Mouse (Mus musculus): ENCODE measurements around the gene Appbp2. TPM values are rescaled to one million over a fixed set of nuclear protein-coding genes. Genes with fewer than 3 reads are reported as not detected.
A peak's percentile ranks its signal among the peaks of the same experiment; 100 is the strongest.

Appbp2 gene
- total RNA-seq, 2 experiments from 2014 or later: 47.8 to 48.8 TPM

DNA sequence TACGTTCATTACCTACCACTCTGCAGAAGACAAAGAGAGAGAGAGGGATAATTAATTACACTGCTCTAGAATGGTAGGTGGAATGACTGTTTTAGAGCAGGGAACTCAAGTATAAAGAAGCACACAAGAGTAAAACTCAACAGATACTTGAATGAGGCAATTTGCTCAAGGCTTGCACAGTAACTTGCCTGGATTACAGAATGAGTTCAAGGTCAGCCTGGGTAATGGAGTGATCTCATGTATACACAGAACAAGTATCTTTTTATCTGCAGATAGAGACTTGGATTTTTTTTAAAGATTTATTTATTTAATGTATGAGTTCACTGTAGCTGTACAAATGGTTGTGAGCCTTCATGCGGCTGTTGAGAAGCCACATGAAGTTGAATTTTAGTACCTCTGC lies 23.8 kb downstream of the Appbp2 start:
- TF ChIP-seq CTCF (conservative IDR thresholded peaks at IDR 0.05): no peak
- Histone ChIP-seq H3K27ac (no peak overlapping the region), H3K4me3 (no peak overlapping the region)
- DNase-seq (ENCODE audit: low spot score in 2 of 2): no peak

DNA sequence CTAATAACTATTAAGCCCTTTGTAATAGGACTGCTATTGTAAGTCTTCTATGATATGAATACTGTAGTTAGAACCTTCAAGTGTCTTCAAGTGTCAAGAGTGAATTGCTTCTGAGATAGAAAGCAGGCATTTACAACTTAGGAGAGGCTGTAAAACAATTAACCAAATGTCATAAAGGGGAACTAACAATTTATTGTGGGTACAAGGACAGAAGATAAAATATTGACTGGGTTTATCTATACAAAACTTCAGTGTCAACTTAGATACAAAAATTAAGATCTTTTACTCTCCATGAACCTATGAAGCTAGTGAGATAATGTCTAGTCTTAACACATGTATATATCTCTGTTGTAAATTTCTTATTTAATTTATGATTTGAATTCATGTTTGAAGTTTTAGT lies 28.7 kb downstream of the Appbp2 start:
- no peak for TF ChIP-seq CTCF (conservative IDR thresholded peaks at IDR 0.05)

DNA sequence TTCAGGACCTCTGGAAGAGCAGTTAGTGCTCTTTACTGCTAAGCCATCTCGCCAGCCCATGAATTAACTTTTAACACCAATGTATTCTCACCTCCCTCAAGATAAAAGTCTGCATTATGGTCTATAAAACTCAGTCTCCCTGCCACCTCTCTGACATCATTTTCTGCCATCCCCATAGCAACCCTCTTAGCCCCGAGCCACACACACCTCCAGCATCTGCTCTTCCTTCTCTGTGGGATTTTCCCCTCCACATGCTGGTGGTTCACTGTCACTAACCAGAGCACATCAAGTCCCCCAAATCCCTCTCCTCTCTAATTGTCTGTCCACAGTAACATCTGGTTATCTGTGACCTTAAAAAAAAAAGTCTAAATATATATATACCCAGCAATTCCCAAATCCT lies 36.0 kb downstream of the Appbp2 start:
- Histone ChIP-seq H3K4me3 (no peak overlapping the region), H3K27ac (no peak overlapping the region)
- no peak for TF ChIP-seq CTCF (conservative IDR thresholded peaks at IDR 0.05)
- DNase-seq (ENCODE audit: low spot score in 2 of 2): no peak

More for the DNA sequence above, 28.7 kb downstream of the Appbp2 start:
- no peak overlapping the region for H3K4me3 ChIP-seq
- no peak for DNase-seq (ENCODE audit: low spot score in 2 of 2)
- no peak overlapping the region for H3K27ac ChIP-seq

DNA sequence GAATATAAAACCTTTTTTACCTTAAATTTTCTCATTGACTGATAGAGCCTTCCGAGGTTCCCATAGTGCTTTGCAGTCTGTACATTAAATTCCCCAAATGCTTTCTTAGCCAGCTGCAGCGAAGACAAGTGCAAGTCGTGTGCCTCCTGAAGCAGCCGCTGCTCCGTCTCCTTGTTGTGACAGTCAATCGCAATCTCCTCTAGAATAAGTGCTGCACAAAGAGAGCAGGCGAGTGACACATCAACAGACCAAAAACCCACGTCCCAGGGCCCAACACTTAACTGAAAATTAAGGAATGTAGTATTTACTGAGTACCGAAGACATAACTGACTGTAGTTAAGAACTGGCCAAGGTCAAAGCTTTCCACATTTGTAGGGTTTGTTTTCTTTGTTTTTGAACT lies 38.9 kb downstream of the Appbp2 start:
- no peak overlapping the region for H3K27ac ChIP-seq
- TF ChIP-seq CTCF (conservative IDR thresholded peaks at IDR 0.05): no peak
- no peak overlapping the region for H3K4me3 ChIP-seq
- DNase-seq (ENCODE audit: low spot score in 2 of 2): no peak

DNA sequence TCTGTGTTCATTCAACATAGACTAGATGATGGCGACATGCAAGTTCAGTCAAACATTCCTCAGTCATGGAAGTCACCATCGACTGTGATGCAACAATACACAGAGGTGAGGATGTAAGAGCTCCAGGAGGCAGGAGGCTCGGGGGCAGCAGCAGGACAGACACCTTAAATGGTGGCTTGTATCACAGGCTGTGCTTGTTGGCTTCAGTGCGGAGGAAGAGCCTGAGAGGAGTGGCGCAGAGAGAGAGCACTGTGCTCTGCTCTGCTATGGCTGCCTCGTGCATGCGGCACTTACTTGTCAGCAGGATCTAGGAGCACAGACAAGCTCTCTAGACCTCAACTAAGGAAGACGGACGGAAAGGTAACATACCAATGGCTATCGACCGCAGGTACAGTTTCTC lies 40.7 kb downstream of the Appbp2 start:
- Histone ChIP-seq H3K4me3 (no peak overlapping the region), H3K27ac (no peak overlapping the region)
- DNase-seq (ENCODE audit: low spot score in 2 of 2): no peak
- TF ChIP-seq CTCF (conservative IDR thresholded peaks at IDR 0.05): no peak

DNA sequence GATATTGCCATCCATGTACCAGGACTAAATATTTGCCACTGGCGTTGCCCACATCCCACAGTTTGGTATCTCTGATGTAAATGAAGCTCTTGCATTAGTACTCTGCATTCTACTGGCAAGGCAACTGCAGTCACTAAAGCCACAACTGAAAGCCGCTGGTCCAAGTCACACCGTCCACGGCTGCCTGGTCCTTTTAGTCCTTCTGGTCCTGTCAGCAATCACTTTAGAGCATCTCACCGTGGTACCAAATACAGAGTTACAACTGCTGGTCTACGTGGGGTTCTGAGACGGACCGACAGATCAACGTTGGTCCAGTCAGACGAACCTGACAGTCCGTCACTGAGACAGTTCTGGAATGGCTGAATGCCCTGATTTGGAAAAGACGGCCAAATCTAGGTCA lies 44.2 kb downstream of the Appbp2 start:
- Histone ChIP-seq H3K4me3 (no peak overlapping the region), H3K27ac (no peak overlapping the region)
- TF ChIP-seq CTCF (conservative IDR thresholded peaks at IDR 0.05): no peak
- DNase-seq (ENCODE audit: low spot score in 2 of 2): no peak

DNA sequence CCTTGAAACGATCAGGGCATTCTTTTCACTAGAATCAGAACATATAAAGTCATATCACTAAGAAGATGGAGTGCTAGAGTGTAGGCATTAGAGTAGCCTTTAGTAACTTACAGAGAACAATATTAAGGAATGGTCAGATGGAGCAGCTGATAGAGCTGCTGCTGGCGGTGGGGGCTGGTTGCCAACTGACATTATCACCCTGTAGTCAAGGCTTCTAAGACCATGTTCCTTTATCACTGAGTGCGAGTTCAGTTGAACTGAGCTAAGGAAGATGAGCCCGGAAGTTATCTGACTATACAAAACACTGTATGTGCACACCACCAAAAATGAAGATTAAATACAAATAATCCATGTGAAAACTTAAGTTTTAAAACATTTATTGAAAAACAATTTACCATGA lies 45.8 kb downstream of the Appbp2 start:
- no peak overlapping the region for H3K4me3 ChIP-seq
- H3K27ac ChIP-seq: no peak overlapping the region
- TF ChIP-seq CTCF (conservative IDR thresholded peaks at IDR 0.05): no peak
- DNase-seq (ENCODE audit: low spot score in 2 of 2): no peak

DNA sequence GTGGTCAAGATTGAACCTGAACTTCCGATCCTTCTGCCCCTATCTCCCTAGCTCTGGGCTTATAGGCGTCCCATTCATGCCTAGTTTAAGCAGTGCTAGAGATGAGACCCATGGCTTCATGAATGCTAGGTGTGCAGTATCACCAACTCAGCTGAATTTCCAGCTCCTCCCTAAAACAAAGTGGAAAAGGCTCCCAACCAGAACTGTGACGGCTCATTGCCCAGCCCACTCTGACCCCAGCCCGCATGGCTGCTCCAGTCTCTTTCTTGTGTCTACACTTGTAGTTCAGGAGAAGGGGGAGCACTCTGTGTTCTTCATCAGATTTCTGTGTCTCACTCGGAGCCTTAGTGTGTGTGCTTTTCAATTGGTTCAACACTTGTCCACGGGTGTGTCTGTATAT lies 50.1 kb downstream of the Appbp2 start:
- TF ChIP-seq CTCF (conservative IDR thresholded peaks at IDR 0.05): no peak
- no peak for DNase-seq (ENCODE audit: low spot score in 2 of 2)
- no peak overlapping the region for H3K27ac ChIP-seq
- no peak overlapping the region for H3K4me3 ChIP-seq

DNA sequence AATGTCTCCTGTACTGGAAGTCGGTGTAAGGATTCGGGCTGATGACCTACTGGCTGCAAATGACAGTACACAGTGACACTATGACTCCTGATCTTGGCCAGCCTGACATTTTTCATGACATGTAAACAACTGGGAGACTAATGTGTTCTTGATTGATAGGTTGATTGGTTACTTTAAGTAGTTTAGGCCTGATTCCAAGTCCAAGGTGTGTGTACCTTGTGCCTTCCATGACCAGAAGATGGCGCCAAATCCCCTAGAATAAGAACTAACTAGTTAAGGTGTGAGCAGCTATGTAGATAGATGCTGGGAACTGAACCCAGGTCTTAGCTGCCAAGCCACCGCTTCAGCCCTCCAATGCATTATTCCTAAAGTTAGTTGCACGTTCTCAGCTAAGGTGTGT lies 50.8 kb downstream of the Appbp2 start:
- DNase-seq (ENCODE audit: low spot score in 2 of 2): no peak
- TF ChIP-seq CTCF (conservative IDR thresholded peaks at IDR 0.05): peak; percentile 72
- Histone ChIP-seq H3K4me3 (no peak overlapping the region), H3K27ac (no peak overlapping the region)

DNA sequence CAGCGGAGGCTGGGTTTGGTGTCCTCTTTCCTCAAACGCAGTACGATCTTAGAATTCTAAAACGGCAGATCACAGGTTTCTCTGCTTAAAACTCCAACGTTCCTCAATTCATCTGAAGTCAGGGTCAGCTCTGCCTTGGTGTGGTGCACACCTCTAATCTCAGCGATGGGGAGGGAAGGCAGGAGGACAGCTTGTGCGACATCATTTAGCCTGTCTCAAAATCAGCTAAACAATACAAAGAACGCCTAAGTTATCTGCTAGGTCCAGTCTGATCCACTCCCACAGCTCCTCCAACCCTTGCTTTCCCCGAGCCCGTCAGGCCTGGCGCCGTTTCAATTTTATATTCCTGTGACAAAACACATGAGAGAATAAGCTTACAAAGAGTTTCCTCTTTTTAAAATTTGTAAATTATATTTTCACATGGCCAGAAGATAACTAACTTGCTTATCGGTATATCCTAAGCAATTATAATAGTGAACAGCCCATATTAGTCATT lies 51.6 kb downstream of the Appbp2 start:
- no peak; the same call in 1 of the 2 replicates for TF ChIP-seq CTCF (conservative IDR thresholded peaks at IDR 0.05)
- peak in 1 of 2 experiments; percentile 13 for DNase-seq (ENCODE audit: low spot score in 2 of 2)
- Histone ChIP-seq H3K27ac (no peak overlapping the region), H3K4me3 (peak overlapping the region; percentile 59)

DNA sequence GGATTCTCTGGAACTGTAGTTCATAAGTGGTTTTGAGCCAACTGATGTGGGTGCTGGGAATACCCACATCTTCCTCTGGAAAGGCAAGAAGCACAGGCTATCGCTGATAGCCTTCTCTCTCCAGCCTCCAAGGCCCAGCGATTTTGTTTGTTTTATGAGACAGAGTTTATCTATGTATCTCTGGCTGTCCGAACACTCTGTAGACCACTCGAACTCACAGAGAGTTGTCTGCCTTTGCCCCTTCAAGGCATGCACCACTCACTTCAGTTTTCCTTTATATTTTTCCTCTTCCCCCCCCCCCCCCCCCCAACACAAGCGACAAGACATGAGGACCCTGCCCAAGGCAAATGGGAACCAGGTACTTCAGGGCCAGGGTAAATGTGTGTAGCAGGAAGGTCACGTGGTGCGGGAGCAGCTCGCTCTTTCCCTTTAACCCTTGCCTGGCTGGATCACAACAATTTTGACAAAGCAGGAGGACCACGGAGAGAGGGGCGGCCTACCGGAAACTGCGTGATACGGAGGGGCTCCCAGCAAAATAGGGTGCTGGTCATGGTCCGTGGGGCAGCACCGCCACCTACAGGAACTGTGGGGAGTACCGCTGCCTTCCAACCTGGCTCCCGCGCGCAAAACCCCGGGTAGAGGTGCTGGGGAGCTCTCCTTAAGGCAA lies 52.2 kb downstream of the Appbp2 start:
- Histone ChIP-seq H3K27ac (no peak overlapping the region), H3K4me3 (peak overlapping the region; percentile 59)
- DNase-seq (ENCODE audit: low spot score in 2 of 2): peak; percentile 52 to 76
- peak; percentile 86 for TF ChIP-seq CTCF (conservative IDR thresholded peaks at IDR 0.05)

DNA sequence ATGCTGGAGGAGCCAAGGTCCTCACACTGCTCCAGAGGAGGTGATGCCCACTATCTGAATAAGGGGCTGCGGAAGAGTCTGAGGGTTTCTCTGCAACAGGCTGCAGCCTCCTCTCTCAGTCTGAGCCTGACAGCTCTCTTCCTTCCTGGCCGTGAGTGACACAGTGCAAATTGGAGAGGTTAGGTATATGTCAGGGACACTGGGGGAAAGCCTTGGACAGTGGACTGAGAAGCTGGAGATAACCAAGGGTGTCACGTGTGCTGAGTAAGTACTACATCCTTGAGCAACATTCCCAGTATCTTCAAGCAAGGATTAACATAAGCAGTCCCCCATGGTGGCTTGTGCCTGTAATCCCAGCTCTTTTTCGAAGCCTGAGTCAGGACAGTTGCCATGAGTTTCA lies 56.5 kb downstream of the Appbp2 start:
- Histone ChIP-seq H3K27ac (no peak overlapping the region), H3K4me3 (no peak overlapping the region)
- no peak for DNase-seq (ENCODE audit: low spot score in 2 of 2)
- TF ChIP-seq CTCF (conservative IDR thresholded peaks at IDR 0.05): no peak

DNA sequence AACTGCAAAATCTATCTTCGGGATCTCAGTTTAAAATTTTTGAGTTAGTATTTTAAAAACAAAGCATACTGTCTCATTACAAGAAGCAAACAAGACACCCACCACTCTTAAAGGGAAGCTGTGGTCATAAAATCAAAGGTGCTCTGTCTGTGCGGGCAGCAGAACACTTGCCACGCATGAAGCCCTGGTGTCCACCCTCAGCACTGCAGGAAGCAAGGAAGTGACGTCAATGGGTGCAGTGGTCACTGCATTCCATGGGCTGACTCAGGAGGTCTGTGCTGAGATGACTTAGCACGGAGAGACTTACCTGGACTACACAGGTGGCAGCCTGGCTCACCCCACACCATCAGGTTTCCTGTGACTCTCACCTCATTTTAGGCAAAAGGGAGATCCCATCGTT lies 57.2 kb downstream of the Appbp2 start:
- DNase-seq (ENCODE audit: low spot score in 2 of 2): no peak
- TF ChIP-seq CTCF (conservative IDR thresholded peaks at IDR 0.05): no peak
- Histone ChIP-seq H3K4me3 (no peak overlapping the region), H3K27ac (no peak overlapping the region)

DNA sequence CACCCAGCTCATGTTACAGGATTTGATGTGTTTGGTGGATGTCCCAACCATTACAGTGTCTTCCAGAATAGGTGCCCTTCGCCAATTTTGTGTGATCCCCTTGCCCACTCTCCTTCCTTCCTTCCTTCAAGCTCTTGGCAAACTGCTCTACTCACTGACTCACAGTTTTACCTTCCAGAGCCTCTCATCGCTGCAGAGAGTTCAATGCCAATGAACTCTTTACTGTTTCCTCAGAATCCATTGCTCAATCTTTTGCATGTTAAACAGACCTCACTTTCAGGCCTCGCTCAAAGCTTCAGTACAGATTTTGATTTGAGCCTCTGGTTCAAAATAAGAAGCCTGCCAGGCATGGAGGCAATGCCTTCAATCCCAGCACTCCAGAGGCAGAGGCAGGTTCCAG lies 59.0 kb downstream of the Appbp2 start:
- no peak overlapping the region for H3K4me3 ChIP-seq
- DNase-seq (ENCODE audit: low spot score in 2 of 2): no peak
- no peak overlapping the region for H3K27ac ChIP-seq
- no peak for TF ChIP-seq CTCF (conservative IDR thresholded peaks at IDR 0.05)
